Mouse (Mus musculus) ES-Bruce4 (cell line): ENCODE data around the gene Ipmk.

Experiments used
- CTCF ChIP-seq: IDR thresholded peaks from one replicate; pipeline ENCODE4 v1.8.1; 2011; ENCODE audit warnings: low read depth, low read length
- EP300 ChIP-seq: IDR thresholded peaks from 2 replicates; pipeline ENCODE4 v1.6.1; 2011; ENCODE audit warnings: low read depth, low read length; ENCODE audit not compliant: insufficient read depth
- POLR2A ChIP-seq: IDR thresholded peaks from one replicate; pipeline ENCODE4 v1.8.1; 2011; ENCODE audit warnings: low read length; ENCODE audit not compliant: insufficient read depth

DNA sequence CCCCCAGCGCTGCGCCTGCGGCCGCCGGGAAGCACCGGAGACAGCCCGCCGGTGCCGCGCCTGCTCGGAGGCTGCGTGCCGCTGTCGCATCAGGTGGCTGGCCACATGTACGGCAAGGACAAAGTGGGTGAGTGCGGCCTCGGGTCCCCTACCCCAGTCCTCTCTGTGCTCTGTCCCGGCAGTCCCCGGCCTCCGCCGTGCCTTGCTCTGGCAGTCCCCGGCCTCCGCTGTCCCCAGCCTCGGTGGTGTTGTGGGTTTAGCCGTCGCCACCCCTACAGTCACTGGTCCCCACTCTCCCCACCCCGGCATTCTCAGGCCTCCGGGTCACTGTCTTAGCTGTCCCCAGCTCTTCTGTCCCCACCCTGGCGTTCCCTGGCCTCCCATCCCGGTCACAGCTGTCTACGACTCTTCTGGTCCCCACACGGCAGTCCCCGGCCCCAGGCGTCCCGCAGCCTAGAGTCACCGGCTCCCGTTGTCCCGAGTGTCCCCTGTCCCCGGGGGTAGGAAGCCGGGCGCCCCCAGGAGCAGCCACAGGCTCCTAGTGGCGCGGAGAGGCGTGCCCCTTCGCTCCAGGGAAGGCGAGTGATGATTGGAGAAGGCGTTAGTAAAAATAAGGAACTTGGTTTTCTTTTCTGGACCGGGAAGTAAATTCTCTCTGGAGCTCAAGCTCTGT, 537 bp downstream of the Ipmk start:
- TF ChIP-seq POLR2A (no peak), CTCF (no peak), EP300 (no peak)
